Mouse (Mus musculus): ENCODE measurements at regions not wholly inside any gene's neighbourhood (a gene's known extent, or its start where the extent isn't known, plus 50 kb on each side); places are given as distances from the start of the nearest gene placed in this dataset.

DNA sequence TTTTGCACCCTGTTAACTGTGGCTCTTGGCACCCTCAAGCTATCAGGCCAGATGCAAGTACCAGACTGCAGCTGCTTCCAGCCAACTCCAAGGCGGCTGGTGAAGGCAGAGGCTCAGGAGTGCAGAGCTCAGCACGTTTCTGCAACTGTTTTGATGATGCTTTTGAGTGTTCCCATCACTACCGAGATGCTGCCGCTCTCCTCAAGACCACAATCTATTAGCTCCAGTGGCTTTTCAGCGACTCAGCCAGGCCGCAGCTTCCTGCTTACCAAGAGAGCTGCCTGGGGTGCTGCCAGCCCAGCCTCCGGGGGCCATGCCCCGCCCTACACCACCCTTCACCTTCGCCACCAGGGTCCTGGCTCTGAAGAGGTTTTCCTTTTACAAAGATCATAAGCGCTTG is 287.1 kb upstream of the 4930412O13Rik start:
- Histone ChIP-seq H3K36me3 (ENCODE audit: control insufficient read depth, insufficient read depth, low read length) (no peaks in the 10 kb centered on the region), H3K9me3 (ENCODE audit: control insufficient read depth, low read length) (no peaks in the 10 kb centered on the region), H3K27ac (ENCODE audit: low read depth, low read length) (no peak overlapping the region), H3K9ac (ENCODE audit: low read depth, low read length) (no peak overlapping the region), H3K4me1 (replicated peaks; ENCODE audit: control insufficient read depth, insufficient read depth, low read length) (no peaks in the 10 kb centered on the region), H3K27me3 (ENCODE audit: control insufficient read depth, insufficient read depth, low read length) (no peaks in the 10 kb centered on the region), H3K4me2 (replicated peaks; ENCODE audit: low read depth, low read length) (no peak overlapping the region), H3K4me3 (ENCODE audit: low read depth, low read length) (no peak overlapping the region)
- WGBS: 39% methylated on average over 10 of the region's 10 CpGs
- no peak for DNase-seq (ENCODE audit: low spot score)
- ATAC-seq (ENCODE audit: low FRiP score): no peak

DNA sequence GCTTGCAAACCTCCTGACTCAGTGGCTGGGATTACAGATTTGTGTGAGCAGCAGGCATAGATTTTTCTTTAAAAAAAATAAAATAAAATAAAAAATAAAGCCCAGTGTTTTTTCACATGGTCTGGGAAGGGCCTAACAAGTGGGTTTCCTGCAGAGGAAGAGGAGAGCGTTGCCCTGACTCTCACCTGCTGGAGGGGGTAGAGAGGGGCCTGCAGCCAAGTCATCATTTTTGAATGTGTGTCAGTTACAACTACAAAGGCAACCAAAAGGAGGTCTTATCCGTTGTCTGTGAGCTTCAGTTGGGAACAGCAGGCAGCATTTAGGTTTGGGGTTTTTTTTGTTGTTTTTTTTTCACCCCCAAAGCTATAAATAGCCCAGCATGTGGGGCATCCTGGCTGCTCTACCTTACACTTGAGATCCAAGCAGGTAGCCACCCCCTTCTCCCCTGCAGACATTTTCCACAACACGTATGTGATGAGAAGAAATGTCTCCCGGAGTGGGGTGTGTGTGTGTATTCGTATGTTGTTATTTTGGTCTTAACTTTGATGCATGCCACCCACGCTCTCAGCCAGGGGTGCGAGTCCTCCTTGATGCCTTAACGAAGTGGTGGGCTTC is 285.7 kb upstream of the 4930412O13Rik start:
- no peaks in the 10 kb centered on the region for H3K27me3 ChIP-seq (ENCODE audit: control insufficient read depth, insufficient read depth, low read length)
- no peaks in the 10 kb centered on the region for H3K36me3 ChIP-seq (ENCODE audit: control insufficient read depth, insufficient read depth, low read length)
- no peak overlapping the region for H3K4me2 ChIP-seq (replicated peaks; ENCODE audit: low read depth, low read length)
- DNase-seq (ENCODE audit: low spot score) (no peak), ATAC-seq (ENCODE audit: low FRiP score) (no peak)
- WGBS: 69% methylated on average over 8 of the region's 8 CpGs
- no peaks in the 10 kb centered on the region for H3K9me3 ChIP-seq (ENCODE audit: control insufficient read depth, low read length)
- H3K27ac ChIP-seq (ENCODE audit: low read depth, low read length): no peak overlapping the region
- H3K9ac ChIP-seq (ENCODE audit: low read depth, low read length): no peak overlapping the region
- no peaks in the 10 kb centered on the region for H3K4me1 ChIP-seq (replicated peaks; ENCODE audit: control insufficient read depth, insufficient read depth, low read length)
- no peak overlapping the region for H3K4me3 ChIP-seq (ENCODE audit: low read depth, low read length)

DNA sequence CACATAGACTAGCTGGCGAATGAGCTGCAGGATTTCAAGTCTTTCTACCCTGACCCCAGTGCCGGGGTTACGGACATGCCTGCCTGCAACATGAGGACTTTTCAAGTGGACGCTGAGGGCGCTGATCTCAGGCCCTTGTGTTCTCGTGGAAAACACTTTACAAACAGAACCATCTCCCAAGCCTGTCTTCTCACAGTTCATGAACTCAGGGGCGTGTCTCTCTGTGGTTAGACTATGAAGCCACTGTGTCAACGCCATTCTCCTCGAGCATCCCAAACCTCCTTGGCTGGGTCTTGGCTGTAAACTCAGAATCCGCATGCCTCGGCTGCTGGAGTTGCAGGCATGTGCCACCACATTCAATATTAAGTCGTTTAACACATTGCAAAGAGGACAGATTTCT is 284.9 kb upstream of the 4930412O13Rik start:
- Histone ChIP-seq H3K4me3 (ENCODE audit: low read depth, low read length) (no peak overlapping the region), H3K36me3 (ENCODE audit: control insufficient read depth, insufficient read depth, low read length) (no peaks in the 10 kb centered on the region), H3K27ac (ENCODE audit: low read depth, low read length) (no peak overlapping the region), H3K4me1 (replicated peaks; ENCODE audit: control insufficient read depth, insufficient read depth, low read length) (no peaks in the 10 kb centered on the region), H3K4me2 (replicated peaks; ENCODE audit: low read depth, low read length) (no peak overlapping the region), H3K9me3 (ENCODE audit: control insufficient read depth, low read length) (no peaks in the 10 kb centered on the region), H3K27me3 (ENCODE audit: control insufficient read depth, insufficient read depth, low read length) (no peaks in the 10 kb centered on the region), H3K9ac (ENCODE audit: low read depth, low read length) (no peak overlapping the region)
- DNase-seq (ENCODE audit: low spot score) (no peak), ATAC-seq (ENCODE audit: low FRiP score) (no peak)
- WGBS: 72% methylated on average over 12 of the region's 12 CpGs

DNA sequence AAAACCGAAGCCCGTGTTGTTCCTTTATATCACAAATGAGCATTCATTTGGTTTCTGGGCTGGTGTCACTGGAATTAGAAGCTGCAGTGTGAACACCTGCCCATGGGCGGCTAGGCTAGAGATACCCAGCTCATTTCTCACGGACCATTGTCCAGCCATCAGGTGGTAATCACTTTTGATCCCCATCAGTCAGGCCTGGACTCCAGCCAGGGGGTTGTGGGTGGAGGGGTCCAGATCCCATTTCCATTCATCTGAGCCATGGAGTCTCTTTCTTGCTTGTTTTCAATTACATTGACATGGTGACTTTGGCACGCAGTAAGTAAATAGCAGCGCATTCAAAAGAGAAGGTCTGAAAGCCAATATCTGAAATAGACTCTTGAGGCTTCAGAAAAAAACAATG is 276.1 kb upstream of the 4930412O13Rik start:
- no peak overlapping the region for H3K9ac ChIP-seq (ENCODE audit: low read depth, low read length)
- ATAC-seq (ENCODE audit: low FRiP score): peak; percentile 30; the same call in 1 of the 2 replicates
- no peak overlapping the region for H3K4me3 ChIP-seq (ENCODE audit: low read depth, low read length)
- no peaks in the 10 kb centered on the region for H3K9me3 ChIP-seq (ENCODE audit: control insufficient read depth, low read length)
- H3K36me3 ChIP-seq (ENCODE audit: control insufficient read depth, insufficient read depth, low read length): no peaks in the 10 kb centered on the region
- H3K27me3 ChIP-seq (ENCODE audit: control insufficient read depth, insufficient read depth, low read length): no peaks in the 10 kb centered on the region
- H3K27ac ChIP-seq (ENCODE audit: low read depth, low read length): no peak overlapping the region
- 70% methylated on average over 6 of the region's 6 CpGs for WGBS
- no peak overlapping the region for H3K4me2 ChIP-seq (replicated peaks; ENCODE audit: low read depth, low read length)
- H3K4me1 ChIP-seq (replicated peaks; ENCODE audit: control insufficient read depth, insufficient read depth, low read length): 0 out of 2 replicates have a peak, but pooled peaks cover 3% of the 10 kb centered on the region
- DNase-seq (ENCODE audit: low spot score): no peak

DNA sequence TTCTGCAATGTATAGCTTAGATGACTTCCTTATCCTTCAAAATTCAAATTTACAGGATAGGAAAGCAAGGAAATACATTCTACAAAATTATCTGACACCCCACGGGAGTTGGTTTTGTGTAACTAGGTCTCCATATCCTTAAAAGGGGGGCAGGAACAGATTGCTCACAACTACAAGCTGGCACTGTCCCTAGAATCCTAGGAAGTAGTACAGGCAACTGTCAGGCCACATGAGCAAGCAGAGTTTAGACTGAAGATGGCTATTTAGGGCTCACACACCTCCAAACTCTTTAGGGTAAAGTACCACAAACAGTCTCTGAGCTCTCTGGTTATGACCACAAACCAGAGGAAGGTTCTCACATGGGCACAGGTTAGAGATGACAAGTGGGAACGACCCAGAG is 273.5 kb upstream of the 4930412O13Rik start:
- no peak overlapping the region for H3K4me3 ChIP-seq (ENCODE audit: low read depth, low read length)
- H3K9ac ChIP-seq (ENCODE audit: low read depth, low read length): no peak overlapping the region
- WGBS: 93% methylated on average over 2 of the region's 2 CpGs
- no peak overlapping the region for H3K4me2 ChIP-seq (replicated peaks; ENCODE audit: low read depth, low read length)
- no peaks in the 10 kb centered on the region for H3K27me3 ChIP-seq (ENCODE audit: control insufficient read depth, insufficient read depth, low read length)
- no peak overlapping the region for H3K27ac ChIP-seq (ENCODE audit: low read depth, low read length)
- ATAC-seq (ENCODE audit: low FRiP score) (no peak), DNase-seq (ENCODE audit: low spot score) (no peak)
- H3K36me3 ChIP-seq (ENCODE audit: control insufficient read depth, insufficient read depth, low read length): no peaks in the 10 kb centered on the region
- H3K9me3 ChIP-seq (ENCODE audit: control insufficient read depth, low read length): no peaks in the 10 kb centered on the region
- 0 out of 2 replicates have a peak, but pooled peaks cover 3% of the 10 kb centered on the region for H3K4me1 ChIP-seq (replicated peaks; ENCODE audit: control insufficient read depth, insufficient read depth, low read length)

DNA sequence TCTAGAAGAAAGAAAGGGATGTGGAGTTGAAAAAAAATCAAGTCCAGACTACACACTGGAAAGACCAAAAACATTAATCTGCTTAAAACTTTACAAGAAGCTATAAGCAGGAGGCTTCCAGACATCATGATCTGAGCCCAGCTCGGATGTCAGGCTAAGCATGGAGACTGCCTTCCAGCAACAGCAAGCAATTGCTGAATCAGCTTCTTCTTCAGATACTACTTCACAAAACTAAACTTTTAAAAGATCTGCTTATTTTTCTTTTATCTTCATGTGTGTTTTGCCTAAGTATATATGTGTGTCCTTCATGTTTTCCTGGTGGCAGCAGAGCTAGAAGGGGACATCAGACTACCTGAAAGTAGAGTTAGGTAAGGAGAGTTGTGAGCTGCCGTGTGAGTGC is 266.6 kb upstream of the 4930412O13Rik start:
- Histone ChIP-seq H3K4me3 (ENCODE audit: low read depth, low read length) (no peak overlapping the region), H3K36me3 (ENCODE audit: control insufficient read depth, insufficient read depth, low read length) (no peaks in the 10 kb centered on the region), H3K4me2 (replicated peaks; ENCODE audit: low read depth, low read length) (no peak overlapping the region), H3K9ac (ENCODE audit: low read depth, low read length) (no peak overlapping the region), H3K4me1 (replicated peaks; ENCODE audit: control insufficient read depth, insufficient read depth, low read length) (no peaks in the 10 kb centered on the region), H3K9me3 (ENCODE audit: control insufficient read depth, low read length) (no peaks in the 10 kb centered on the region), H3K27me3 (ENCODE audit: control insufficient read depth, insufficient read depth, low read length) (no peaks in the 10 kb centered on the region), H3K27ac (ENCODE audit: low read depth, low read length) (no peak overlapping the region)
- 77% methylated on average over 2 of the region's 2 CpGs for WGBS
- DNase-seq (ENCODE audit: low spot score): no peak
- ATAC-seq (ENCODE audit: low FRiP score): no peak

DNA sequence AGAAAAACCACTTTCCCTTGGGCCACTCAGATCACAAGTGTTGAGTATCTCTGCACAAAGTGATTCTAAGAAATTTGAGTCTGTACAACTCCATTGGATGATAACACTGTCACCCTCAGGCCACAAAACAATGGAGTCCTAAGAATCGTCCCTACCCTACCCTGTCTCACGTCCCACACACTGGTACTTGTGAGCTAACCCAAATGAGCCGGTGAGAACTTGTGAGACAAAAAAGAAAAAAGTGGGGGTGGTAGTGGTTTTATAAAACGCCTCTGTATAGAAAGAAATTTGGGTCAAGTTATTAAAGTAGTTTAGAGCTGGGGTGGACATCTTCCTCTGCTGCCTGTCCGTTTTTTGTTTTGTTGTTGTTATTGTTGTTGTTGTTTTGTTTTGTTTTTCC is 264.8 kb upstream of the 4930412O13Rik start:
- 78% methylated on average over 5 of the region's 5 CpGs for WGBS
- H3K27me3 ChIP-seq (ENCODE audit: control insufficient read depth, insufficient read depth, low read length): no peaks in the 10 kb centered on the region

DNA sequence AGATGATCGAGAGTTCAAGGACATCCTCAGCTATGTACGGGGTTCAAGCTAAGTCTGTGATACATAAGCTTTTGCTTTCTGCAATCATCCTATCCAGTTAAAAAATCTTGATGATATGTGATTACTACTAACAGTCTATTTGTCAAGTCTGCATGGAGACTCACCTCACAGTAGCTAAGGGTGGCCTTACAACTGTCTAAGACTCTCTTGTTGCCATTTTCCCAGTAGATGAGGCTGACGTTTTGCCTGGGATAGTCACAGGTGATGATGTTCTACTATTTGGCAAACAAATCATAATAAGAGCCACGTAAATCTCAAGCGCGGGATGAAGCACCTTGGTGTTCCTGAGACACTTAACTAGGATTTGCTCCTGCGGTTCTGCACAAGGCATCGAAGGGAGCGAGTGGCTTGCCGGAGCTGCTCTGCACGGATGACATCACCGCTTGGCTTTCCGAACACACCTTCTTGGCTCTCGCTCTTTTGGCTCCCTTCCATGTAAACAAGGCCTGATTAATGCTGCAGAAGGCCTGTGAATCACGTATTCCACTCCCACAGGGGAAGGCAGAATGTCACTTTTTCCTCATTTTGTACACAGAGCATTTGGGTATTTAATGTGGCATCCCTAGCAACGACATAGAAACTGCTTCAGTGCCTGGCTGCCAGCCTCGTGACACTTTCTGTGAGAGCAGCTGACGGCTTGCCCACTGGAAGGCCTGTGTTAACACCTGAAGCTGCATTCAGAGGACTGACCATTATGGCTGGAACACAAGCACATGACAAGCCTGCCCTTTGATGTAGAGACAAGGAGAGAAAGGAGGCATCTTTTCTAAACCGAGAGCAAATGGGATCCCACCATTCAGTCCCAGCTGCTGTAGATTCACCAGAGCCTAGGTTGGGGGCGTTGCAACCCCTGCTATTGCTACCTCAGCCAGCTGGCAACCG is 260.5 kb upstream of the 4930412O13Rik start:
- H3K36me3 ChIP-seq (ENCODE audit: control insufficient read depth, insufficient read depth, low read length): no peaks in the 10 kb centered on the region
- no peaks in the 10 kb centered on the region for H3K27me3 ChIP-seq (ENCODE audit: control insufficient read depth, insufficient read depth, low read length)
- no peak overlapping the region for H3K4me2 ChIP-seq (replicated peaks; ENCODE audit: low read depth, low read length)
- H3K4me1 ChIP-seq (replicated peaks; ENCODE audit: control insufficient read depth, insufficient read depth, low read length): no peaks in the 10 kb centered on the region
- no peak for DNase-seq (ENCODE audit: low spot score)
- WGBS: 89% methylated on average over 21 of the region's 21 CpGs
- H3K27ac ChIP-seq (ENCODE audit: low read depth, low read length): no peak overlapping the region
- H3K9me3 ChIP-seq (ENCODE audit: control insufficient read depth, low read length): no peaks in the 10 kb centered on the region
- no peak for ATAC-seq (ENCODE audit: low FRiP score)
- H3K4me3 ChIP-seq (ENCODE audit: low read depth, low read length): no peak overlapping the region
- no peak overlapping the region for H3K9ac ChIP-seq (ENCODE audit: low read depth, low read length)

More for the DNA sequence above, 264.8 kb upstream of the 4930412O13Rik start:
- Histone ChIP-seq H3K4me1 (replicated peaks; ENCODE audit: control insufficient read depth, insufficient read depth, low read length) (no peaks in the 10 kb centered on the region), H3K27ac (ENCODE audit: low read depth, low read length) (no peak overlapping the region), H3K4me3 (ENCODE audit: low read depth, low read length) (no peak overlapping the region), H3K36me3 (ENCODE audit: control insufficient read depth, insufficient read depth, low read length) (no peaks in the 10 kb centered on the region), H3K4me2 (replicated peaks; ENCODE audit: low read depth, low read length) (no peak overlapping the region), H3K9me3 (ENCODE audit: control insufficient read depth, low read length) (no peaks in the 10 kb centered on the region), H3K9ac (ENCODE audit: low read depth, low read length) (no peak overlapping the region)
- ATAC-seq (ENCODE audit: low FRiP score): no peak
- DNase-seq (ENCODE audit: low spot score): no peak

DNA sequence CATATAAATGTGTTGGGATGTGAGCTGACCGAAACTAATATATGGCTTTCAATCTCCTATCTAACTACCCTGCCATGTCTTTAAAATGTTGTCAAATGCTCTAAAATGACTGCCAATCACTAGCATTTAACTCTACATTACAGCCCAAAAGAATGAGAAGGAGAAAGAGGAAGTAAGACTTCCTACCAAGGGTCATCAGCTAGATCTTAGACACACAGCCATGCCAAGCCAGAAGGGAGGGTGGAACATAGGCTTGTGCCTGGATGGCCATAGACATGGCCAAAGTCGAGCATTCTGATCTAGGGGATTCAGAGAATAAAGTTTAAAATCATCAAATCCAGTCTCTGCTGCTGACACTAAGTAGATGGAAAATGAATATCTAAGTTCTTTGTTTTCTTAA is 257.4 kb upstream of the 4930412O13Rik start:
- Histone ChIP-seq H3K9ac (ENCODE audit: low read depth, low read length) (no peak overlapping the region), H3K27ac (ENCODE audit: low read depth, low read length) (no peak overlapping the region), H3K27me3 (ENCODE audit: control insufficient read depth, insufficient read depth, low read length) (no peaks in the 10 kb centered on the region), H3K4me3 (ENCODE audit: low read depth, low read length) (no peak overlapping the region), H3K4me1 (replicated peaks; ENCODE audit: control insufficient read depth, insufficient read depth, low read length) (no peaks in the 10 kb centered on the region), H3K36me3 (ENCODE audit: control insufficient read depth, insufficient read depth, low read length) (no peaks in the 10 kb centered on the region), H3K9me3 (ENCODE audit: control insufficient read depth, low read length) (no peaks in the 10 kb centered on the region), H3K4me2 (replicated peaks; ENCODE audit: low read depth, low read length) (no peak overlapping the region)
- WGBS: 85% methylated on average over 2 of the region's 2 CpGs
- DNase-seq (ENCODE audit: low spot score): no peak
- ATAC-seq (ENCODE audit: low FRiP score): no peak
